ENCODE assay signal across 13 mouse cellular contexts in genomic region chr10:17022216-17023158, GRCm38 (mm10).
DNase-seq lines count a peak whose midpoint lies in the region; ATAC-seq and TF ChIP-seq lines count a peak whose summit lies in the region.
"Had no signal": no experiment of that assay in that cellular context is flagged by ENCODE, and none has a peak within 500 bp of the region (broad histone marks: within the 10 kb centered on the region; RNA-seq: fewer than 3 reads in every experiment).

No protein-coding gene starts in this region.

- ATAC-seq in lung, embryonic 14.5 days (ENCODE audit: insufficient read depth) = peak; percentile 56; the same call in 1 of the 2 replicates
- ATAC-seq in hindbrain, embryonic 14.5 days (ENCODE audit: low FRiP score) = peak; percentile 76
- ATAC-seq in midbrain, postnatal 0 days (ENCODE audit: low FRiP score) = no peak

- H3K36me3 ChIP-seq in lung, embryonic 14.5 days (ENCODE audit: insufficient read depth) = no peaks in the 10 kb centered on the region
- H3K36me3 ChIP-seq in hindbrain, embryonic 14.5 days (replicated peaks; ENCODE audit: control insufficient read depth, insufficient read depth) = no peaks in the 10 kb centered on the region
- no peaks in the 10 kb centered on the region for H3K36me3 ChIP-seq in midbrain, postnatal 0 days (ENCODE audit: insufficient read depth, low read length)
- no peaks in the 10 kb centered on the region for H3K36me3 ChIP-seq in kidney, adult 2 months (ENCODE audit: control insufficient read depth, insufficient read depth, low read length)
- H3K36me3 ChIP-seq: embryonic facial prominence, embryonic 10.5 days had no signal

- no peaks in the 10 kb centered on the region for H3K4me1 ChIP-seq in lung, embryonic 14.5 days (ENCODE audit: insufficient read depth)
- no peaks in the 10 kb centered on the region for H3K4me1 ChIP-seq in lung, adult 2 months (ENCODE audit: control insufficient read depth, insufficient read depth, low read length)
- H3K4me1 ChIP-seq in hindbrain, embryonic 14.5 days (replicated peaks; ENCODE audit: control insufficient read depth, insufficient read depth, low read length) = peaks cover 4% of the 10 kb centered on the region; the same call in 1 of the 2 replicates
- no peaks in the 10 kb centered on the region for H3K4me1 ChIP-seq in midbrain, postnatal 0 days (ENCODE audit: insufficient read depth, low read length)
- no peaks in the 10 kb centered on the region for H3K4me1 ChIP-seq in kidney, adult 2 months (ENCODE audit: control insufficient read depth, insufficient read depth, low read length)
- H3K4me1 ChIP-seq: embryonic facial prominence, embryonic 10.5 days had no signal

- DNase-seq in lung, embryonic 14.5 days = peak; percentile 65
- no peak for DNase-seq in lung, adult 2 months
- DNase-seq in brain, embryonic 14.5 days (ENCODE audit: low read depth) = peak; percentile 83
- no peak for DNase-seq in hindbrain, embryonic 14.5 days (ENCODE audit: low spot score)
- peak; percentile 24 for DNase-seq in midbrain, postnatal 0 days (ENCODE audit: low spot score)
- DNase-seq in urinary bladder, postnatal 25 days (ENCODE audit: low spot score) = no peak
- DNase-seq in testis, postnatal 10 days (ENCODE audit: low spot score) = no peak
- DNase-seq in kidney, adult 2 months = no peak
- DNase-seq: heart, adult 11 months; kidney, adult 11 months; lung, adult 18-20 months had no signal

- TF ChIP-seq POLR2A in lung, adult 2 months (IDR thresholded peaks at IDR 0.05; ENCODE audit: borderline replicate concordance, extremely low read depth, low read depth, low read length) = no peak
- TF ChIP-seq POLR2A in brain, embryonic 14.5 days (IDR thresholded peaks at IDR 0.05; ENCODE audit: borderline replicate concordance, extremely low read depth, insufficient read depth, insufficient read length, poor library complexity, severe bottlenecking) = no peak
- TF ChIP-seq POLR2A in kidney, adult 2 months (IDR thresholded peaks at IDR 0.05; ENCODE audit: low read depth, low read length) = no peak

- H3K4me2 ChIP-seq in lung, embryonic 14.5 days = no peak overlapping the region
- no peak overlapping the region for H3K4me2 ChIP-seq in hindbrain, embryonic 14.5 days (replicated peaks)
- H3K4me2 ChIP-seq in midbrain, postnatal 0 days (ENCODE audit: low read depth, low read length, poor library complexity, severe bottlenecking) = no peak overlapping the region

- H3K9me3 ChIP-seq in lung, embryonic 14.5 days (ENCODE audit: low read depth, low read length) = no peaks in the 10 kb centered on the region
- H3K9me3 ChIP-seq in hindbrain, embryonic 14.5 days (ENCODE audit: control insufficient read depth, low read length) = no peaks in the 10 kb centered on the region
- H3K9me3 ChIP-seq in midbrain, postnatal 0 days (ENCODE audit: low read length) = no peaks in the 10 kb centered on the region
- H3K9me3 ChIP-seq: embryonic facial prominence, embryonic 10.5 days had no signal

- no peak overlapping the region for H3K4me3 ChIP-seq in lung, embryonic 14.5 days (ENCODE audit: low read depth, low read length)
- no peak overlapping the region for H3K4me3 ChIP-seq in lung, adult 2 months (replicated peaks; ENCODE audit: extremely low read depth, low read depth, low read length)
- H3K4me3 ChIP-seq in hindbrain, embryonic 14.5 days (replicated peaks; ENCODE audit: low read length) = no peak overlapping the region
- no peak overlapping the region for H3K4me3 ChIP-seq in midbrain, postnatal 0 days (ENCODE audit: low read depth, low read length)
- no peak overlapping the region for H3K4me3 ChIP-seq in kidney, adult 2 months (ENCODE audit: insufficient read depth, low read depth, low read length)
- H3K4me3 ChIP-seq: embryonic facial prominence, embryonic 10.5 days; layer of hippocampus, adult 2 months had no signal

- H3K9ac ChIP-seq in lung, embryonic 14.5 days = no peak overlapping the region
- no peak overlapping the region for H3K9ac ChIP-seq in hindbrain, embryonic 14.5 days
- no peak overlapping the region for H3K9ac ChIP-seq in midbrain, postnatal 0 days (replicated peaks; ENCODE audit: low read length, poor library complexity, severe bottlenecking)

- no peak for TF ChIP-seq CTCF in lung, embryonic 14.5 days (IDR thresholded peaks at IDR 0.05; ENCODE audit: low read depth)
- no peak for TF ChIP-seq CTCF in lung, adult 2 months (IDR thresholded peaks at IDR 0.05; ENCODE audit: insufficient read depth, low read length)
- TF ChIP-seq CTCF in brain, embryonic 14.5 days (IDR thresholded peaks at IDR 0.05; ENCODE audit: borderline replicate concordance, extremely low read depth, insufficient read depth, insufficient read length) = no peak
- no peak for TF ChIP-seq CTCF in midbrain, postnatal 0 days (IDR thresholded peaks at IDR 0.05)
- TF ChIP-seq CTCF in kidney, adult 2 months (conservative IDR thresholded peaks at IDR 0.05; ENCODE audit: insufficient read depth, insufficient read length, low read depth, low read length) = no peak

- H3K27ac ChIP-seq in lung, embryonic 14.5 days (ENCODE audit: low read depth) = no peak overlapping the region
- peak overlapping the region; percentile 45; the same call in 1 of the 2 replicates for H3K27ac ChIP-seq in hindbrain, embryonic 14.5 days
- no peak overlapping the region for H3K27ac ChIP-seq in midbrain, postnatal 0 days (ENCODE audit: low read depth, low read length)
- no peak overlapping the region for H3K27ac ChIP-seq in kidney, adult 2 months (ENCODE audit: insufficient read depth, low read depth, low read length)
- H3K27ac ChIP-seq: embryonic facial prominence, embryonic 10.5 days; layer of hippocampus, adult 2 months had no signal

- no peaks in the 10 kb centered on the region for H3K27me3 ChIP-seq in lung, embryonic 14.5 days (ENCODE audit: insufficient read depth, low read length)
- no peaks in the 10 kb centered on the region for H3K27me3 ChIP-seq in hindbrain, embryonic 14.5 days (ENCODE audit: control insufficient read depth, insufficient read depth, low read length)
- H3K27me3 ChIP-seq in midbrain, postnatal 0 days (ENCODE audit: insufficient read depth, low read length) = no peaks in the 10 kb centered on the region
- H3K27me3 ChIP-seq in kidney, adult 2 months (replicated peaks; ENCODE audit: control insufficient read depth, insufficient read depth, low read length) = no peaks in the 10 kb centered on the region

- WGBS in lung, embryonic 14.5 days = 61% methylated on average over 5 of the region's 5 CpGs
- WGBS in lung, adult 2 months = 81% methylated on average over 5 of the region's 5 CpGs
- 51% methylated on average over 5 of the region's 5 CpGs for WGBS in hindbrain, embryonic 14.5 days
- 59% methylated on average over 5 of the region's 5 CpGs for WGBS in midbrain, postnatal 0 days
- 90% methylated on average over 5 of the region's 5 CpGs for WGBS in kidney, adult 2 months

Comparison
In these comparisons a context has a peak if more than half of its experiments do, and no peak if none do; other contexts are left out.
1. DNase-seq: peak in lung, embryonic 14.5 days (single experiment), brain, embryonic 14.5 days (single experiment) and midbrain, postnatal 0 days (single experiment); none in lung, adult 2 months (single experiment), hindbrain, embryonic 14.5 days (single experiment), urinary bladder, postnatal 25 days (single experiment), testis, postnatal 10 days (single experiment) and kidney, adult 2 months (single experiment).